Mouse (Mus musculus) adrenal gland, postnatal 4 days (tissue): ENCODE results near the gene Abhd14a. TPM values are rescaled to one million over a fixed set of nuclear protein-coding genes. Genes with fewer than 3 reads are reported as not detected.

Experiments
- DNase-seq, 2 experiments: peaks; one replicate each; pipeline ENCODE4 v3.0.0; 2021 to 2022; ENCODE audit warnings: low spot score in 2 of 2, mixed read lengths in 2 of 2
- total RNA-seq, 2 experiments: library from RNA; stranded (reverse); gene quantifications; 2 replicates each; pipeline ENCODE4 v1.2.3; 2021

Gene Abhd14a
- total RNA-seq, 2 experiments from 2014 or later = 29.8 to 30.2 TPM

- DNase-seq = no peak
These were observed 23.7 kb upstream of the Abhd14a start for GRCm38 (mm10) chr9:106470991-106471750.

- DNase-seq = no peak
These were observed 22.3 kb upstream of the Abhd14a start for GRCm38 (mm10) chr9:106469776-106470175.

GRCm38 (mm10) chr9:106469317-106469716, 21.8 kb upstream of the Abhd14a start:
- no peak for DNase-seq

- no peak for DNase-seq
These were observed 20.3 kb upstream of the Abhd14a start for GRCm38 (mm10) chr9:106467746-106468145.

GRCm38 (mm10) chr9:106466721-106467120, 19.2 kb upstream of the Abhd14a start:
- DNase-seq = no peak

- no peak for DNase-seq
These were observed 18.2 kb upstream of the Abhd14a start, which contains the start of gene Gpr62 for GRCm38 (mm10) chr9:106465571-106466200. Gene Gpr62 (minus strand): TSS chr9:106465938.

GRCm38 (mm10) chr9:106464751-106465541, 17.5 kb upstream of the Abhd14a start:
- no peak for DNase-seq

- no peak for DNase-seq
These were observed 15.9 kb upstream of the Abhd14a start for GRCm38 (mm10) chr9:106463122-106464063.

- DNase-seq = no peak
These were observed 14.9 kb upstream of the Abhd14a start for GRCm38 (mm10) chr9:106462430-106462800.

GRCm38 (mm10) chr9:106461641-106462429, 14.4 kb upstream of the Abhd14a start:
- DNase-seq = no peak

GRCm38 (mm10) chr9:106461026-106461415, 13.5 kb upstream of the Abhd14a start:
- no peak for DNase-seq

- DNase-seq = no peak
These were observed 13.0 kb upstream of the Abhd14a start for GRCm38 (mm10) chr9:106460401-106461025.

GRCm38 (mm10) chr9:106459946-106460345, 12.5 kb upstream of the Abhd14a start:
- no peak for DNase-seq

- DNase-seq = no peak
These were observed 10.4 kb upstream of the Abhd14a start for GRCm38 (mm10) chr9:106457920-106458319.

- no peak for DNase-seq
These were observed 9.7 kb upstream of the Abhd14a start for GRCm38 (mm10) chr9:106457163-106457559.

GRCm38 (mm10) chr9:106456325-106457162, 9.1 kb upstream of the Abhd14a start:
- no peak for DNase-seq

- DNase-seq = no peak
These were observed 7.6 kb upstream of the Abhd14a start for GRCm38 (mm10) chr9:106454888-106455681.
